Mouse (Mus musculus): ENCODE results near the gene Rnf207.

DNA sequence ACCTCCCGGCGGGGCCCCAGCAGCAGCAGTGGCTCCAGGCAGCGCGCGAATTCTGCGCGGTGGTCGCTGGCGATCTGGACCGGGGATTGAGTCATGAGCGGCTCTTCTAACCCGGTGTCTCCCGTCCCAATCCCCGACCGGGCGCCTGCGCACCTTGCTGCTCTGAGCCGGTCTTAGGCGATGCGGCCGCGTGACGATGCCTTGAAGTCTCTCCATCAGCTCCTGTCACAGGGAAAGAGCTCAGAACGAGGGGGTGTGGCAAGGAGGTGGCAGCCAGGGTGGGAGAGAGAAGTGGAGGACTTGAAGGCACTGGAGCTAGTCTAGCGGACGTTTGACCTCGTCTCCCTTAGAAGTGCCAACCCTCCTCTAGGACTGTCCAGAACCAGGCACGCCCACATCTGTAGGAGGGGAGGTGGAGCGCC is 5.6 kb downstream of the Rnf207 start:
- no peak for TF ChIP-seq CTCF (IDR thresholded peaks at IDR 0.05; ENCODE audit: extremely low read depth, insufficient read length, insufficient replicate concordance, low read depth, low read length)
- TF ChIP-seq POLR2A (IDR thresholded peaks at IDR 0.05; ENCODE audit: low read depth, low read length), result no peak
